Mouse (Mus musculus) ovary, postnatal 36 days (tissue): ENCODE measurements around the gene Cnot11.
"Not testable (repeated sequence)": the region's sequence is repeated elsewhere in the genome, so short reads cannot be mapped to it uniquely, and the experiment has no call there.

Source experiments
- DNase-seq: peaks from one replicate; pipeline ENCODE4 v3.0.0; 2022; ENCODE audit warnings: low spot score, mixed read lengths

The Cnot11 gene

GRCm38 (mm10) chr1:39581215-39581614, 46.4 kb downstream of the Cnot11 start:
- DNase-seq = no peak

DNA sequence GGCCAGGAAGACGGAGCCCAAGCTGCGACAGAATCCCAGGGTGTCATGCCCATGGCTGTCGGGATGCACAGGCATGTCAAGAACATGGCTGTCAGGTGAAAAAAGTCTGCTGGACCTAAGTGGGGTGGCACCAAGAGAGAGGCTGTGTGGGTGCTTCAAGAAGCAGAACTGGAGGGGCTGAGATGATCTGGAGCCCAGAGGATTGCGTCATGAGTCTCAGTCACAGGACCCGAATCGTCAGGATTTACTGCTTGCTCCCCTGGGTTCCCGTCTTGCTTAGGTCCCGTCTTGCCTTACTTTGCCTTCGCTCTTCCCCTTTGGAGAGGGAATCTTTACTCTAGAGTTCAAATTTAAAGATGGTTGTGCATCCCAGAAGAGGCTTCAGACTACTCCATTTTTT, 48.4 kb downstream of the Cnot11 start:
- DNase-seq = no peak

DNA sequence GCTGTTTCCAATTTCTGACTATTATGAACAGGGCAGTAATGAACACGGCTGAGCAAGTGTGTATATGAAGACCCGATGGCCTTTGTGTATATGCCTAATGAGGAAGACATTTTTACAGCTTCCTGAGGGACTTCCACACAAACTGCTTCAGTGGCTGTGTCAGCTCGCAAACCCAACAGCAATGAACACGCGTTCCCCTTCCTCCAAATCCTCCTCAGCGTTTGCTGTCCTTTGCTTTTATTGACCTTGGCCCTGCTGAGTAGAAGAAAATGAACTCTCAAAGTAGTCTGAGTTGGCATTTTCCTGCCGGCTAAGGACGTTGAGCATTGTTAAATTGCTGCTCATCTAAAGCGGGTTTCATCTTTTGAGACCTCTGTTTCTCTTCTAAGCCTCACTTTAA, 50.6 kb downstream of the Cnot11 start:
- no peak for DNase-seq

DNA sequence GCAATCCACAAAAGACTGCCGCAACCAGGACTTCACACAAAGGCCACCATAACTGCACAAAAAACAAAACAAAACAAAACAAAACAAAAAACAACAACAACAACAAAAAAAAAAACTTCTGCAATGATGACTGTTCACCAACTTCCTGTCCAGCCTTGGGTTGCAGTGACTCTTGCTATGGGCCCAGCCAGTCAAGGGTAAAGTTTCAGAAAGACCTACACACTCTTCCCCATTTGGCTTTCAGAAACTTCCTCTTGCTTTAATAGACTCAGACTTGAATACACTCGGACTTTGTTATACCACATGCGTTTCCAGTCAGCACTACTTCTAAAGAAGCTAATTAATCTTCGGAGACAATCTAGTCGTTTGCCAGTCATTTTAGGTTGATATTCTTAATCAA, 55.4 kb downstream of the Cnot11 start:
- no peak for DNase-seq

- not testable (repeated sequence) for DNase-seq
These were observed 56.8 kb downstream of the Cnot11 start for GRCm38 (mm10) chr1:39591557-39591956.

- DNase-seq = no peak
These were observed 57.3 kb downstream of the Cnot11 start for GRCm38 (mm10) chr1:39592090-39592489.

DNA sequence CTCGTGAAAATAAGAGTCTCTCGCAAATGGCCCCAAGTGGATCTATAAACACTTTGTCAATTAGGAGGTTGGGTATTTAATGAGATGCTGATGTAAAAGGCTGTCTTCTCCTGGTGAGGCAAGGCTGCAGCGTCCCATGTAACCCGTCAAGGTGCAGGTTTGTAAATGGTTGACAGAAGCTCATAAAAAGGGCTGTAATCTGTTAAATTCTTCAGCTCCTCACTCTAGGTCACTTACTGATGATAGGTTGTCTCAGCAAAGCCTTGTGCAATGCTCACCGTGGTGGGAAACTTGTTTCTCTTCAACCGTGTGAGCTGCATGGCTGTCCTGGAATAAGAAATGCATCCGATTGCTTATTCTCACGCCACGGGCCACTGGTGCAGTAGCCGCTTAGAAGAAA, 59.0 kb downstream of the Cnot11 start:
- no peak for DNase-seq
